Mouse (Mus musculus) C2C12 (cell line): ENCODE results near the gene Scaper. TPM values are rescaled to one million over a fixed set of nuclear protein-coding genes. Genes with fewer than 3 reads are reported as not detected.

Experiments used
- H3K27me3 ChIP-seq: one replicate; pipeline ENCODE4 v1.6.1; 2011; ENCODE audit not compliant: control insufficient read depth, insufficient read depth, insufficient read length
- H3K36me3 ChIP-seq: one replicate; pipeline ENCODE4 v1.6.1; 2011; ENCODE audit not compliant: control insufficient read depth, insufficient read depth
- H3K4me3 ChIP-seq: one replicate; pipeline ENCODE4 v1.5.1; 2011; ENCODE audit warnings: mild to moderate bottlenecking, control low read depth; ENCODE audit not compliant: poor library complexity, insufficient read depth, severe bottlenecking
- H3K79me2 ChIP-seq: one replicate; pipeline ENCODE4 v1.6.1; 2011; ENCODE audit not compliant: control insufficient read depth, insufficient read depth
- H3K79me3 ChIP-seq: one replicate; pipeline ENCODE4 v1.6.1; 2011; ENCODE audit warnings: low read depth, control low read depth
- H3ac ChIP-seq: one replicate; pipeline ENCODE3; 2011; ENCODE audit warnings: low read depth; ENCODE audit not compliant: control insufficient read depth, insufficient read length
- CEBPB ChIP-seq: IDR thresholded peaks from one replicate; pipeline ENCODE4 v1.6.1; 2011; ENCODE audit warnings: low read depth, mild to moderate bottlenecking, control low read depth, moderate library complexity
- CTCF ChIP-seq: IDR thresholded peaks from one replicate; pipeline ENCODE4 v1.5.1; 2011; ENCODE audit not compliant: control insufficient read depth, insufficient read depth, insufficient read length
- FOSL1 ChIP-seq: IDR thresholded peaks from one replicate; pipeline ENCODE4 v1.8.0; 2011; ENCODE audit warnings: mild to moderate bottlenecking, low read length; ENCODE audit not compliant: poor library complexity, insufficient read depth, severe bottlenecking
- MAX ChIP-seq: IDR thresholded peaks from one replicate; pipeline ENCODE4 v1.6.1; 2011; ENCODE audit warnings: mild to moderate bottlenecking, control low read depth
- MYOD1 ChIP-seq: IDR thresholded peaks from one replicate; pipeline ENCODE4 v1.6.1; 2011; ENCODE audit warnings: low read depth; ENCODE audit not compliant: control insufficient read depth, insufficient read length
- MYOG ChIP-seq: IDR thresholded peaks from one replicate; pipeline ENCODE4 v1.6.1; 2011; ENCODE audit not compliant: control insufficient read depth, insufficient read length; ENCODE audit errors: extremely low read depth
- USF1 ChIP-seq: IDR thresholded peaks from one replicate; pipeline ENCODE4 v1.6.1; 2011; ENCODE audit warnings: low read depth, mild to moderate bottlenecking, control low read depth, moderate library complexity
- polyA plus RNA-seq: library from polyadenylated mRNA; unstranded; fragments of >200 nt; fragmentation: generic; extraction: Trizol; gene quantifications from one replicate; pipeline ENCODE4 v1.2.1, GENCODE M21; 2012; ENCODE audit warnings: missing spikeins

Gene Scaper
- polyA plus RNA-seq, 1 experiment, result 0.84 TPM

GRCm38 (mm10) chr9:55560960-55561359, 377.0 kb downstream of the Scaper start:
- Histone ChIP-seq H3K27me3 (no peaks in the 10 kb centered on the region), H3K4me3 (no peak overlapping the region), H3ac (no peak overlapping the region), H3K79me2 (no peaks in the 10 kb centered on the region), H3K36me3 (no peaks in the 10 kb centered on the region), H3K79me3 (no peaks in the 10 kb centered on the region)
- no peak for TF ChIP-seq MAX
- no peak for TF ChIP-seq MYOD1
- TF ChIP-seq CTCF, result no peak
- no peak for TF ChIP-seq CEBPB
- TF ChIP-seq FOSL1, result no peak
- no peak for TF ChIP-seq MYOG
- TF ChIP-seq USF1, result no peak

- Histone ChIP-seq H3K4me3 (no peak overlapping the region), H3K36me3 (no peaks in the 10 kb centered on the region), H3K79me2 (no peaks in the 10 kb centered on the region), H3K27me3 (no peaks in the 10 kb centered on the region), H3K79me3 (no peaks in the 10 kb centered on the region), H3ac (no peak overlapping the region)
- no peak for TF ChIP-seq MYOD1
- TF ChIP-seq MYOG, result no peak
- TF ChIP-seq FOSL1, result no peak
- no peak for TF ChIP-seq MAX
- no peak for TF ChIP-seq CEBPB
- TF ChIP-seq CTCF, result no peak
These were observed 382.9 kb downstream of the Scaper start for GRCm38 (mm10) chr9:55554986-55555385.

DNA sequence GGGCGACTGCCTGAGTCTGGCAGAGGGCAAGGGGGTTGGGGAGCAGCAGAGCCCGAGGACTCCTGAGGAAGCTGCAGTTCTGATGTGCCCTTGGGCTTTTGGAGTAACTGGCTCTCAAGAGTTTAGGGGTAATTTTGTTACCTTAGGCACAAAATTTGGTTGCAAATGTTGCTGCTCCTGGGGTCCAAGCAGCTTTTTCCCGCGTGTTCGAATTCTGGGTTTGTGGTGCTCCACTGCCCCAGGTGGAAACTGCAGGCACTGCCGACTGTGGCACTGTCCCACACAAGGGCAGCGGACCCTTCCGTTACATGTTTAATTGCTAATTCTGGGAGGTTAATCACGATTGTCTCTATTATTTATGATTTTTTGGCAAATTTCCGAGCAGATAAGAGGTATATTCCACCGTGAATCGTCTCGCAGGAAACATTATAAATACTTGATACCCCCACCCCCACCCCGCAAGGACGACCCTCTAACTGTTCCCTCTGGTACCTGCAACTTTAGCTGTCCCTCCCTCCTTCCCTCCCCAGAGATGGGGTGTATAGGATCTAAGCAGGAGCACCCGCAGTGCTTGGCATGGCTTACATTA, 388.5 kb downstream of the Scaper start:
- Histone ChIP-seq H3ac (no peak overlapping the region), H3K4me3 (no peak overlapping the region), H3K79me3 (no peaks in the 10 kb centered on the region), H3K27me3 (no peaks in the 10 kb centered on the region), H3K36me3 (no peaks in the 10 kb centered on the region), H3K79me2 (no peaks in the 10 kb centered on the region)
- no peak for TF ChIP-seq CEBPB
- no peak for TF ChIP-seq CTCF
- TF ChIP-seq FOSL1, result no peak
- no peak for TF ChIP-seq MYOG
- TF ChIP-seq MYOD1, result no peak
- TF ChIP-seq USF1, result no peak
- no peak for TF ChIP-seq MAX

GRCm38 (mm10) chr9:55548871-55549270, 389.0 kb downstream of the Scaper start:
- Histone ChIP-seq H3K4me3 (no peak overlapping the region), H3K36me3 (no peaks in the 10 kb centered on the region), H3ac (no peak overlapping the region), H3K27me3 (no peaks in the 10 kb centered on the region), H3K79me2 (no peaks in the 10 kb centered on the region), H3K79me3 (no peaks in the 10 kb centered on the region)
- TF ChIP-seq MAX, result no peak
- TF ChIP-seq CEBPB, result no peak
- TF ChIP-seq USF1, result no peak
- no peak for TF ChIP-seq MYOG
- no peak for TF ChIP-seq FOSL1
- no peak for TF ChIP-seq CTCF
- no peak for TF ChIP-seq MYOD1

- no peaks in the 10 kb centered on the region for H3K27me3 ChIP-seq
- H3K4me3 ChIP-seq, result no peak overlapping the region
These were observed 391.5 kb downstream of the Scaper start for GRCm38 (mm10) chr9:55546176-55547010.

GRCm38 (mm10) chr9:55545556-55546175, 392.3 kb downstream of the Scaper start:
- Histone ChIP-seq H3K27me3 (no peaks in the 10 kb centered on the region), H3K79me3 (no peaks in the 10 kb centered on the region), H3K79me2 (no peaks in the 10 kb centered on the region), H3K36me3 (no peaks in the 10 kb centered on the region), H3ac (no peak overlapping the region), H3K4me3 (no peak overlapping the region)
- TF ChIP-seq MYOD1 (no peak), MYOG (no peak)

More at GRCm38 (mm10) chr9:55546176-55547010, 391.5 kb downstream of the Scaper start:
- no peaks in the 10 kb centered on the region for H3K79me3 ChIP-seq
- TF ChIP-seq MAX (no peak), FOSL1 (no peak), CEBPB (no peak), MYOG (no peak), USF1 (no peak), CTCF (no peak), MYOD1 (no peak)
- H3K79me2 ChIP-seq, result no peaks in the 10 kb centered on the region
- no peaks in the 10 kb centered on the region for H3K36me3 ChIP-seq
- no peak overlapping the region for H3ac ChIP-seq
